Mouse (Mus musculus) stomach, embryonic 14.5 days (tissue): ENCODE results near the gene Zfp809. TPM values are rescaled to one million over a fixed set of nuclear protein-coding genes. Genes with fewer than 3 reads are reported as not detected.

ENCODE experiments used
- ATAC-seq: fragments of 200-750 bp; cut with Nextera tagmentation; 2 replicates; pipeline ENCODE4 v1.8.0; 2017; ENCODE audit warnings: low read depth, moderate TSS enrichment; ENCODE audit not compliant: insufficient number of reproducible peaks, insufficient read depth, low FRiP score
- H3K27ac ChIP-seq: fragments of 300-500 bp; sonication (generic); 2 replicates; pipeline ENCODE4 v1.5.1; 2014; ENCODE audit warnings: mild to moderate bottlenecking, low read length, moderate library complexity, mixed read lengths
- H3K27me3 ChIP-seq: fragments of 300-500 bp; sonication (generic); 2 replicates; pipeline ENCODE4 v1.6.1; 2014; ENCODE audit warnings: low read length, control low read depth, mixed read lengths; ENCODE audit not compliant: control insufficient read depth, insufficient read depth
- H3K36me3 ChIP-seq: fragments of 300-500 bp; sonication (generic); 2 replicates; pipeline ENCODE4 v1.6.1; 2014; ENCODE audit warnings: mild to moderate bottlenecking, control low read depth, low read length, moderate library complexity, mixed read lengths; ENCODE audit not compliant: control insufficient read depth, insufficient read depth
- H3K4me1 ChIP-seq: fragments of 300-500 bp; sonication (generic); 2 replicates; pipeline ENCODE4 v1.6.1; 2014; ENCODE audit warnings: low read length, control low read depth, mixed read lengths; ENCODE audit not compliant: control insufficient read depth, insufficient read depth
- H3K4me2 ChIP-seq: fragments of 300-500 bp; sonication (generic); replicated peaks from 2 replicates; pipeline ENCODE4 v1.6.1; 2014; ENCODE audit warnings: low read depth, low read length, control low read depth
- H3K4me3 ChIP-seq: fragments of 300-500 bp; sonication (generic); 2 replicates; pipeline ENCODE4 v1.5.1; 2014; ENCODE audit warnings: low read depth, low read length, control low read depth
- H3K9ac ChIP-seq: fragments of 300-500 bp; sonication (generic); replicated peaks from 2 replicates; pipeline ENCODE4 v1.6.1; 2014; ENCODE audit warnings: low read depth, mild to moderate bottlenecking, control low read depth, low read length, moderate library complexity, mixed read lengths
- H3K9me3 ChIP-seq: fragments of 300-500 bp; sonication (generic); 2 replicates; pipeline ENCODE4 v1.6.1; 2016; ENCODE audit warnings: low read depth, low read length, control low read depth; ENCODE audit not compliant: control insufficient read depth
- WGBS: fragments of 180-500 bp; shearing (Covaris S2); extraction: QIAGEN DNeasy Blood & Tissue Kit; methylation state at CpG from one replicate; pipeline ENCODE4 v1.1.7; 2014; 5-methylcytosine and 5-hydroxymethylcytosine counted together
- polyA plus RNA-seq: library from polyadenylated mRNA; unstranded; fragments of >200 nt; fragmentation: Nextera tagmentation; extraction: Ambion mirVana; gene quantifications from 2 replicates; pipeline ENCODE4 v1.2.1, GENCODE M21; 2014

The Zfp809 gene
- polyA plus RNA-seq, 1 experiment from 2014 or later: 40.7 TPM

DNA sequence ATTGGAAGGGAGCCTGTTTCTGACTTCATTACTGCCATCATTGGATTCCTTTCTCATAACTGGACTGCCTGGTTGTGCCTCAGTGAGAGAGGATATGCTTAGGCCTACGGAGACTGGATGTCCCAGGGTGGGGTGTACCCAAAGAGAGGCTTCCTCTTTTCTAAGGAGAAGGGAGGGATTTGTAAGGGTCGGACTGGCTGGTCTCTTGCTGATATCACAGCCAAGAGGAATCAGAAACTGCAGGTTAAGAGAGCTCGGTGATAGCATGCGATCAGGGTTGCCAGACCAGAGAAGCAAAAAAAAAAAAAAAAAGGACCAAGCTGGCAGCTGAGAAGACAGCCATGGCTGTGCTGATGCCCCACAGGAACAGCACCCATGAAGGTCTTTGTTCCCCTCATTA, 31.1 kb downstream of the Zfp809 start:
- Histone ChIP-seq H3K4me3 (no peak overlapping the region), H3K4me1 (no peaks in the 10 kb centered on the region), H3K4me2 (no peak overlapping the region), H3K9ac (no peak overlapping the region), H3K27me3 (no peaks in the 10 kb centered on the region), H3K27ac (no peak overlapping the region), H3K9me3 (peaks cover 17% of the 10 kb centered on the region; the same call in 1 of the 2 replicates), H3K36me3 (peaks cover 17% of the 10 kb centered on the region)
- WGBS: 95% methylated on average over 4 of the region's 4 CpGs
- no peak for ATAC-seq

DNA sequence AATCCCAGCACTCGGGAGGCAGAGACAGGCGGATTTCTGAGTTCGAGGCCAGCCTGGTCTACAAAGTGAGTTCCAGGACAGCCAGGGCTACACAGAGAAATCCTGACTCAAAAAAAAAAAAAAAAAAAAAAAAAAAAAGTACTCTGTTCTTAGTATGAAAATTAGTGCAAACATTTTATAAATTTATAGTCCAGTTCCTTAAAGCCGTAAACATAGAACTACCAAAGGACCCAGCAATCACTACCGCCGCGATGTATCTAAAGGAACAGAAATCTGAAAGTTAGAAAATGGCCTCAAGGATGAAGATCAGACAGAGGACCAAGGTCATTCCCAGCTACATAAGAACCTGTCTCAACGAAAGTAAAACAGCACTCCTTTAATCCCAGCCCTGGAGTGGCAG, 33.3 kb downstream of the Zfp809 start:
- WGBS: 83% methylated on average over 8 of the region's 8 CpGs
- H3K4me1 ChIP-seq: no peaks in the 10 kb centered on the region
- no peak overlapping the region for H3K9ac ChIP-seq
- H3K4me3 ChIP-seq: peak overlapping the region; percentile 59
- no peak overlapping the region for H3K27ac ChIP-seq
- H3K9me3 ChIP-seq: peaks cover 14% of the 10 kb centered on the region; the same call in 1 of the 2 replicates
- peak overlapping the region; percentile 69 for H3K4me2 ChIP-seq
- H3K27me3 ChIP-seq: no peaks in the 10 kb centered on the region
- ATAC-seq: no peak
- peaks cover 5% of the 10 kb centered on the region; the same call in 1 of the 2 replicates for H3K36me3 ChIP-seq

DNA sequence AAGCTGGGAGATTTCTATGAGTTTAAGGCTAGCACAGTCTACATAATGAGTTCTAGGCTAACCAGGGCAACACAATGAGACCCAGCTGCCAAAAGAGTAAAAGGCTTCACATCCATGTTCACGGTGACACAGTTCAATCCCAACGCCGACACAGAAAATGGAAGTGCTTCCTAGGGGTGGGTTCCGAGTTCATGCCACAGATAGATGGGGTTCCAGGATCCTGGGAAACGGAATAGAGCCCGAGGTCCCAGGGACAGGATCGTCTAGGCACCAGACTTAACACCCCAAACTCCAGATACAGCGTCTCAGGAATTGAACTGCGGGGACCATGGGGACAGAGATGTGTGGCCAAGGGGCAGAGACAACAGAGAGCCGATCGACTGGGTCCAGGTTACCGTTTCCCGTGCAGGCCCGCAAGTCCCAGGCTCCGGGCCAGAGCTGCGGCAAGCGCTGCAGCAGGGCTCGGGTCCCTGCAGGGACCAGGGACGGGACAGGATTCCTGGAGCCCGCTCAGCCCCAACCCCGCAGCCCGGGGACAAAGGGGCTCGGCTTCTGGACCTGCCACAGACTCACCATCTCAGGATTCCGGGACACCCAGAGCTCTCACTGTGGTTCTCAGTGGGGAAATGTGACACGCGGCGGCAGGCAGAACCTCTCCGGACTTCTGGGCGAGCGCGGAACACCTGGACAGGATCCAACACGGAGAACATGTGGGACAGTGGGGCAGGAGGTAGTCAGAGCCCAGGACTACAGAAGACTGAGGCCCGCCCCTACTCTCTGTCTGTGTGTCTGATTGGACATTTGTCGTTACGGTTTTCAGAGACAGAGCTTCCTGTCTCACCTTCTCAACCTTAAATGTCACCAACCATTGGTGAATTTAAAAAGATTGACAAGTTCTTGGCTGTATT, 33.9 kb downstream of the Zfp809 start, which contains the start of gene Zfp599:
Zfp599 (minus strand) TSS at position 712 of the 908 bp plus-strand sequence.
- WGBS: 2% methylated on average over 35 of the region's 35 CpGs
- Histone ChIP-seq H3K27ac (no peak within 1 kb of the TSS), H3K27me3 (no peaks in the 10 kb centered on the region), H3K36me3 (no peaks in the 10 kb centered on the region), H3K4me1 (no peaks in the 10 kb centered on the region), H3K4me3 (peak within 1 kb of the TSS; percentile 59), H3K9ac (peak within 1 kb of the TSS; percentile 54), H3K4me2 (peak within 1 kb of the TSS; percentile 69), H3K9me3 (peaks cover 8% of the 10 kb centered on the region; the same call in 1 of the 2 replicates)
- ATAC-seq: peak; percentile 94

DNA sequence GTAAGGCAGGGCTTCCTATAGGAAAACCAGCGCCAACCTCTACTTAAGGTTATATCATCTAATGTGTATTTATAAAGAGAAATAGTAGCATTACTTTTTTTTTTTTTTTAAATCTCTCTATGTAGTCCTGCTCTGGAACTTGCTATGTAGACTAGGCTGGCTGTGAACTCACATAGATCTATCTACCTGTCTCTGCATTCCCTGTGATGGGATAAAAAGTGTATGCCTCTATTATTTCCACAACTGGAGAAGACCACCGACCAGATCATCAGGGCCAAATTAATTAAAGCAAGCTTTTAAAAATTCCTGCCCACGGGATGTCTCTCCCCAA, 34.5 kb downstream of the Zfp809 start:
- peaks cover 8% of the 10 kb centered on the region; the same call in 1 of the 2 replicates for H3K9me3 ChIP-seq
- no peaks in the 10 kb centered on the region for H3K36me3 ChIP-seq
- no peaks in the 10 kb centered on the region for H3K4me1 ChIP-seq
- ATAC-seq: no peak
- no peak overlapping the region for H3K27ac ChIP-seq
- H3K4me3 ChIP-seq: peak overlapping the region; percentile 59
- H3K4me2 ChIP-seq: peak overlapping the region; percentile 69
- 26% methylated on average over 3 of the region's 3 CpGs for WGBS
- H3K27me3 ChIP-seq: no peaks in the 10 kb centered on the region
- H3K9ac ChIP-seq: no peak overlapping the region

DNA sequence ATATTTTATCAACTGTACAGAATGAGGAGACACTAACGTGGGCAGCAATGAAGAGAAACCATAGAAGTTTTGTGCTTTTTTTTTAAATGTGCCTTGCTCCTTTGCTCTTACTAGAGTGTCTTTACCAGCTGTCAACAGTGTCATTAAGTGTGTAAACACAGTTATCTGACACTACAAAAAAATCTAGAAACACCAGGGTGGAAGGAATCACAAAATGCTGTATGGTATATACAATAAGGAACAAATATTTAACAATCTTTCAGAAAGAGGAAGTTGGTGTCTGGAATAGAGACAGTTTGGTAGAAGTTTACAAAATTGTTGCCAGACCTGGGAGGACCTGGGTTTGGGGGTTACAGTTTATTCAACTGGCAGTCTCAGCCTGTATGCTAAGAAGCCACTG, 36.1 kb downstream of the Zfp809 start:
- no peak overlapping the region for H3K9ac ChIP-seq
- H3K4me3 ChIP-seq: no peak overlapping the region
- H3K27ac ChIP-seq: no peak overlapping the region
- H3K36me3 ChIP-seq: no peaks in the 10 kb centered on the region
- H3K4me1 ChIP-seq: no peaks in the 10 kb centered on the region
- H3K4me2 ChIP-seq: no peak overlapping the region
- H3K9me3 ChIP-seq: no peaks in the 10 kb centered on the region
- no peaks in the 10 kb centered on the region for H3K27me3 ChIP-seq
- ATAC-seq: no peak
- WGBS: 72% methylated on average over 1 of the region's 1 CpGs

DNA sequence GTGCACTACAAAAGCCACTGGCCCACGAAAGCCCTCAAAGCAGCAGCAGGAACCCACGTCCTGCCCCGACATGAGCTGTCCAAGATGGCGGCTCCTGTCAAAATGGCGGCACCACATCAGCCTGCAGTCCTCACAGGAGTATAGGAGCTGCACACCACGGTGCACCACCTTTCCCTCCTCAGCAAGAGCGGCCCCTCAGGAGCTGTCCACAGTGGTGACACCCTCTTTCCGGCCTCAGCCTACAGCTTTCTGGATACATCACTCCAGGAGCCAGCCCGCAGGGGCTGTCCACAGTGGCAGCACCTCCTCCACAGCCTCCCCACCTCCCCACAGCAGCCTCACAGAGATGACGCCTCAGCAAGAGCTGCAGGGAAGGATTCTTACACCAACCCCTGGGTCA, 37.1 kb downstream of the Zfp809 start:
- 84% methylated on average over 10 of the region's 10 CpGs for WGBS
- Histone ChIP-seq H3K4me2 (no peak overlapping the region), H3K9ac (no peak overlapping the region), H3K4me1 (no peaks in the 10 kb centered on the region), H3K9me3 (no peaks in the 10 kb centered on the region), H3K4me3 (no peak overlapping the region), H3K27ac (no peak overlapping the region), H3K27me3 (no peaks in the 10 kb centered on the region), H3K36me3 (no peaks in the 10 kb centered on the region)
- no peak for ATAC-seq

DNA sequence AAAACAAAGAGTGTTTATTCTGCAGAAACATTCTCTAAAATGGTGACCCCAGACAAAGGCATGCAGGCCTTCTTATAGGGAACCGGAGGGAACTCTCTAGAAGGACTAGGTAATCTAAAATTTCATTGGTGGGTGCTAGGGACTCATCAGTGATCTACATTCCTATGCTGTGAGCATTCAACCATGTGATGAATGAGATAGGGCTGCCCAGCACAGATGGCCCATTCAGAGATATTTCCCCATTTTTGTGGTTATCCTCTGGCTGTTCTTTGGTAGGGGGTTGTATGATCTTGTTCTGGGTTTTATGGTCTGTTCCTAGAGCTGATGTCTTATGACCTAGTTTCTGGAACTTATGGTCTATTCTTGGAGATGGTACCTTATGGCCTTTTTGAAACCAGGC, 43.4 kb downstream of the Zfp809 start:
- Histone ChIP-seq H3K9me3 (peaks cover 3% of the 10 kb centered on the region; the same call in 1 of the 2 replicates), H3K36me3 (no peaks in the 10 kb centered on the region), H3K4me2 (no peak overlapping the region), H3K4me1 (no peaks in the 10 kb centered on the region), H3K4me3 (no peak overlapping the region), H3K27me3 (no peaks in the 10 kb centered on the region), H3K27ac (no peak overlapping the region), H3K9ac (no peak overlapping the region)
- ATAC-seq: no peak
- WGBS: 97% methylated on average over 1 of the region's 1 CpGs

DNA sequence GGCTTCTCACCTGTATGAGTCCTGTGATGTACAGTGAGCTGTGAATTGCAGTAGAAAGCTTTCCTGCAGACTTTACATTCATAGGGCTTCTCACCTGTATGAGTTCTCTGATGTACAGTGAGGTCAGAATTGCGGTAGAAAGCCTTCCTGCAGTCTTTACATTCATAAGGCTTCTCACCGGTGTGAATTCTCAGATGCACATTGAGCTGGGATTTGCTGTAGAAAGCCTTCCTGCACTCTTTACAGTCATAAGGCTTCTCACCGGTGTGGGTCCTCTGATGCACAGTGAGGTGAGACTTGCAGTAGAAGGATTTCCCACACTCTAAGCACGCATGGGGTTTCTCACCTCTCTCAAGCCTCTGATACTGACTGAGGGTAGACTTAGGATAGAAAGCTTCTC, 53.2 kb downstream of the Zfp809 start:
- no peak for ATAC-seq
- Histone ChIP-seq H3K4me2 (no peak overlapping the region), H3K9ac (no peak overlapping the region), H3K36me3 (peaks cover 66% of the 10 kb centered on the region), H3K9me3 (peaks cover 53% of the 10 kb centered on the region), H3K27me3 (no peaks in the 10 kb centered on the region), H3K4me3 (no peak overlapping the region), H3K4me1 (no peaks in the 10 kb centered on the region), H3K27ac (no peak overlapping the region)
- WGBS: 98% methylated on average over 4 of the region's 4 CpGs
